7 mouse cellular contexts compared by ENCODE assay signal in the genomic region with DNA sequence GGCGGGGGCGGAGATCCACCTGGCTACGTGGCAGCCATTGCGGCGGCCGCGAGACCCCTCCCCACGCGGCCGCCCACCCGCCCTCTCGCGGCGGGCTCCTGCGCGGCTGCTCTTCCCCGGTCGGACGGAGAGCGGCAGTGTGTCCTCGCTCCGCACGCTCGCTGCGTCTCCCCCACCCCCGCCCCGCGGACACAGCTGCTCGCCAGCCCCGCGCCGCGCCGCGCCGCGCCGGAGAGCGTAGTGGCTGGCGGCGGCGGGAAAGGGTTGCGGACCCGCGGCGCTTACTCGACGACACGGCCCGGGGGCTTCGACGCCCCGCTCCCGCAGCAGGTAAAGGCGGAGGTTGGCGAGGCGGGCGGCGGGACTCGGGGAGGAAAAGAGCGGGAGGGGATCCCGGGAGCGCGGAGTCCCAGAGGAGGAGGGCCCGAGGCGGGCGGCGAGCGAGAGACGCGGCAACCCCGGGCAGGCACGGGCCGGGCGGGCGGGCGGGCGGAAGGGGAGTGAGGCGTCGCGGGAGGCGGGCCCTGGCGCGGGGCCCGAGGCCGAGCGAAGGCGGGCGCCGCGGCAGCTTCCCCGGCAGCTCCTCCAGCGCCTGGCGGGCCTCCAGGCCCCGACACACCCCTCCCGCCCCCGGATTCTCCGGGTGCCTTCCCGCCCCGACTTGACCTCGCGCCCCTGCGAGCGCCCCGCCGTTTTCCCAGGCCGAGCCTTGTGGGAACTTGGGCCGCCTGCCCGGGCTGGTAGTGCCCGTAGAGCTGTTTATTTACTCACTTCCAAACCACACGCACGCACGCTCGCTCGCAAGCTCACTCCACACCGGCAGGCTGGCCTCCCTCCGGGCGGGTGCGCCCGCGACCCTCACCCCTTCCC. TPM values are rescaled to one million over a fixed set of nuclear protein-coding genes. Genes with fewer than 3 reads are reported as not detected.
DNase-seq lines count a peak whose midpoint lies in the region; ATAC-seq and TF ChIP-seq lines count a peak whose summit lies in the region.

No protein-coding gene starts in this region.

- under 1% methylated on average over 57 of the region's 121 CpGs for WGBS in embryonic facial prominence, embryonic 11.5 days
- under 1% methylated on average over 65 of the region's 121 CpGs for WGBS in limb, embryonic 11.5 days
- under 1% methylated on average over 106 of the region's 121 CpGs for WGBS in midbrain, embryonic 13.5 days
- WGBS in small intestine, adult 2 months: 2% methylated on average over 108 of the region's 121 CpGs

- H3K36me3 ChIP-seq in embryonic facial prominence, embryonic 11.5 days (replicated peaks; ENCODE audit: control insufficient read depth, insufficient read depth, low read depth, low read length): no peaks in the 10 kb centered on the region; the same call in 1 of the 2 replicates
- H3K36me3 ChIP-seq in limb, embryonic 11.5 days (ENCODE audit: control insufficient read depth, insufficient read depth, low read length): no peaks in the 10 kb centered on the region
- H3K36me3 ChIP-seq in midbrain, embryonic 13.5 days: no peaks in the 10 kb centered on the region
- no peaks in the 10 kb centered on the region for H3K36me3 ChIP-seq in small intestine, adult 2 months (ENCODE audit: control insufficient read depth, insufficient read depth, low read length)

- TF ChIP-seq POLR2A in small intestine, adult 2 months (IDR thresholded peaks at IDR 0.05; ENCODE audit: low read depth, low read length): no peak; the same call in 1 of the 2 replicates

- peak; percentile 84 for ATAC-seq in embryonic facial prominence, embryonic 11.5 days (replicated peaks; ENCODE audit: insufficient number of reproducible peaks, low FRiP score, low TSS enrichment, low read depth)
- ATAC-seq in limb, embryonic 11.5 days (ENCODE audit: insufficient number of reproducible peaks, low FRiP score, low TSS enrichment, low read depth): peak; percentile 76
- peak; percentile 91 for ATAC-seq in midbrain, embryonic 13.5 days

- peak; percentile 49 for TF ChIP-seq CTCF in small intestine, adult 2 months (IDR thresholded peaks at IDR 0.05; ENCODE audit: extremely low read depth, insufficient read length, insufficient replicate concordance, low read depth, low read length)

- DNase-seq in adrenal gland, postnatal 14 days: peak; percentile 92
- peak; percentile 87 for DNase-seq in embryonic facial prominence, embryonic 11.5 days (ENCODE audit: low spot score)
- DNase-seq in heart, adult 11 months: peak; percentile 99
- peak; percentile 88 for DNase-seq in kidney, adult 18-20 months
- peak; percentile 72 for DNase-seq in limb, embryonic 11.5 days (ENCODE audit: low spot score)

- no peaks in the 10 kb centered on the region for H3K4me1 ChIP-seq in embryonic facial prominence, embryonic 11.5 days (ENCODE audit: control insufficient read depth, insufficient read depth, low read length)
- H3K4me1 ChIP-seq in limb, embryonic 11.5 days (ENCODE audit: control insufficient read depth, insufficient read depth, low read length): 0 out of 2 replicates have a peak, but pooled peaks cover 3% of the 10 kb centered on the region
- H3K4me1 ChIP-seq in midbrain, embryonic 13.5 days (replicated peaks): peaks cover 18% of the 10 kb centered on the region
- no peaks in the 10 kb centered on the region for H3K4me1 ChIP-seq in small intestine, adult 2 months (ENCODE audit: control insufficient read depth, insufficient read depth, insufficient read length, low read length)

- peak overlapping the region; percentile 95 for H3K9ac ChIP-seq in embryonic facial prominence, embryonic 11.5 days (replicated peaks; ENCODE audit: low read length)
- H3K9ac ChIP-seq in limb, embryonic 11.5 days (ENCODE audit: low read length): peak overlapping the region; percentile 98
- peak overlapping the region; percentile 95 for H3K9ac ChIP-seq in midbrain, embryonic 13.5 days (replicated peaks)

- H3K4me3 ChIP-seq in embryonic facial prominence, embryonic 11.5 days (ENCODE audit: low read depth, low read length): peak overlapping the region; percentile 68
- H3K4me3 ChIP-seq in limb, embryonic 11.5 days (ENCODE audit: low read depth, low read length): peak overlapping the region; percentile 81
- H3K4me3 ChIP-seq in midbrain, embryonic 13.5 days (replicated peaks): peak overlapping the region; percentile 78
- H3K4me3 ChIP-seq in small intestine, adult 2 months (ENCODE audit: low read depth, low read length): peak overlapping the region; percentile 100

- peak overlapping the region; percentile 74 for H3K4me2 ChIP-seq in embryonic facial prominence, embryonic 11.5 days (ENCODE audit: low read depth, low read length)
- H3K4me2 ChIP-seq in limb, embryonic 11.5 days (ENCODE audit: low read depth, severe bottlenecking): peak overlapping the region; percentile 88
- peak overlapping the region; percentile 84 for H3K4me2 ChIP-seq in midbrain, embryonic 13.5 days (replicated peaks)

- peak overlapping the region; percentile 100 for H3K27ac ChIP-seq in embryonic facial prominence, embryonic 11.5 days (replicated peaks; ENCODE audit: low read depth, low read length)
- H3K27ac ChIP-seq in limb, embryonic 11.5 days (replicated peaks; ENCODE audit: low read depth, low read length): peak overlapping the region; percentile 99
- H3K27ac ChIP-seq in midbrain, embryonic 13.5 days: peak overlapping the region; percentile 100
- H3K27ac ChIP-seq in small intestine, adult 2 months (ENCODE audit: insufficient read depth, low read depth, low read length): peak overlapping the region; percentile 96

- no peaks in the 10 kb centered on the region for H3K27me3 ChIP-seq in embryonic facial prominence, embryonic 11.5 days (ENCODE audit: control insufficient read depth, insufficient read depth, low read length)
- H3K27me3 ChIP-seq in limb, embryonic 11.5 days (ENCODE audit: control insufficient read depth, insufficient read depth, low read length): no peaks in the 10 kb centered on the region
- no peaks in the 10 kb centered on the region for H3K27me3 ChIP-seq in midbrain, embryonic 13.5 days
- no peaks in the 10 kb centered on the region for H3K27me3 ChIP-seq in small intestine, adult 2 months (ENCODE audit: control insufficient read depth, insufficient read depth, low read length)

- no peaks in the 10 kb centered on the region for H3K9me3 ChIP-seq in embryonic facial prominence, embryonic 11.5 days (replicated peaks; ENCODE audit: control insufficient read depth, low read length)
- H3K9me3 ChIP-seq in limb, embryonic 11.5 days (ENCODE audit: control insufficient read depth, low read length): no peaks in the 10 kb centered on the region
- H3K9me3 ChIP-seq in midbrain, embryonic 13.5 days: no peaks in the 10 kb centered on the region

RNA-seq across cellular contexts. Expression of gene N4bp2, which starts 0.8 kb away (rescaled TPM):
- 26.2 and 27.2 TPM in 2 replicates for total RNA-seq in adrenal gland, postnatal 14 days (2021)
- 45.4 and 50.7 TPM in 2 replicates for polyA plus RNA-seq in embryonic facial prominence, embryonic 11.5 days (2014; fragmentation: Nextera tagmentation; extraction: Ambion mirVana)
- polyA plus RNA-seq in limb, embryonic 11.5 days (2014; fragmentation: Nextera tagmentation; extraction: Ambion mirVana): 57.2 and 57.4 TPM in 2 replicates
- polyA plus RNA-seq in midbrain, embryonic 13.5 days (2015; fragmentation: Nextera tagmentation; extraction: Ambion mirVana): 26.3 and 27.0 TPM in 2 replicates
- 1.1 and 2.3 TPM in 2 replicates for polyA plus RNA-seq in small intestine, adult 2 months (2012; rRNA removed)

Comparison
In these comparisons a context has a peak if more than half of its experiments do, and no peak if none do; other contexts are left out.
1. Peak in every context shown above with its lines: DNase-seq, ATAC-seq, H3K4me3 ChIP-seq and H3K27ac ChIP-seq.